Mouse (Mus musculus): Measurements from ENCODE around the gene Gm3558. TPM values are rescaled to one million over a fixed set of nuclear protein-coding genes. Genes with fewer than 3 reads are reported as not detected.
"Not testable (repeated sequence)": the region's sequence is repeated elsewhere in the genome, so short reads cannot be mapped to it uniquely, and the experiment has no call there.

Gm3558 gene
- polyA plus RNA-seq (2012; rRNA removed) (0.60 and 0.78 TPM in 2 replicates), polyA plus RNA-seq (2014; fragmentation: Nextera tagmentation; extraction: Ambion mirVana) (0.41 and 0.96 TPM in 2 replicates)

DNA sequence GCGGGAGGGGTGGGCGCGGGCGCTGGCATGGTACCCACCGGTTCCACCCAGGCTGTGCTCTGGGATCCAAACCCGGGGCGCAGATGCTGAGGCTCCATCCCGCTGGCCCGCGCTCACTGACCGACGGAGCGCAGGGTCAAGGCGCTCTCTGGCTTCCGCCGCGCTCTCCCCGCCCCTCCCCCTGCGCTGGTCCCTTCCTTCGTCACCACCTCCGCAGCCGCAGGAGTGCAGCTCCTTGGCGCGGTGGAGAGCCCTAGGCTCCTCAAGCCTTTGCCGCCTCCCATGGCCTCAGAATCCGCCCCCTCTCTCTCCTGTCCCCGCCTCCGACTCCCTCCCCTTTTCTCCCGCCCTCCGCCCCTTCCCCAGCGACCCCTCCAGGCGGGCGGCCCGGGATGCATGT lies at the start of gene Gm3558:
Gm3558 (minus strand) TSS at position 185 of the 400 bp plus-strand sequence.
- H3K27me3 ChIP-seq (ENCODE audit: control insufficient read depth, insufficient read depth, low read length); H3K4me1 ChIP-seq (ENCODE audit: control insufficient read depth, insufficient read depth, low read length); H3K9me3 ChIP-seq (ENCODE audit: control insufficient read depth, low read length); ATAC-seq (ENCODE audit: low FRiP score, low read depth); DNase-seq (ENCODE audit: low spot score); H3K9ac ChIP-seq (ENCODE audit: low read depth, low read length, severe bottlenecking); H3K36me3 ChIP-seq (ENCODE audit: control insufficient read depth, insufficient read depth, low read length); H3K27ac ChIP-seq (replicated peaks; ENCODE audit: low read depth, low read length): not testable (repeated sequence)
- Histone ChIP-seq H3K4me2 (replicated peaks; ENCODE audit: low read depth, low read length, severe bottlenecking) (peak within 1 kb of the TSS; percentile 53), H3K4me3 (replicated peaks; ENCODE audit: low read length) (peak within 1 kb of the TSS; percentile 28)
- no CpG with 5 or more reads among the region's 34 CpGs for WGBS

DNA sequence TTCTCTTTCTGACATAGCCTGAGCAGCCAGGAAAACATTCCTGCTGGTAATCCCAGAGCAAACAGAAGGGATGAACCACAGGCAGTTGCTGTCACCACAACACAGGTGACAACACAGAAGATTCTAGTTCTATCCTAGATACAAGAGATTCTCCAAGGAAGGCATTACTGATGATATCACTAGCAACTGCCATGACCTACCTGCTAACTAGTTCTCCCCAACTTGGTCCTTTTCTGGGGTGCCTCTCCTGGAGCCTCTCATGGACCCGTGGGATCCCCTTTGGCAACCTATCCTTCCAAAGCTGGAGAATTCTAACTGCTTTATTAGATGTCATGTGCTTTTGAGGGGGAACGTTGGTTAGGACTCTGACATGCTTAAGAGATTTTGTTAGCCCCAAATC lies 27.1 kb upstream of the Gm3558 start, which contains the start of gene Gm10338:
Gm10338 (minus strand) TSS at position 101 of the 400 bp plus-strand sequence.
- H3K4me3 ChIP-seq (replicated peaks; ENCODE audit: low read length); H3K36me3 ChIP-seq (ENCODE audit: control insufficient read depth, insufficient read depth, low read length); H3K9ac ChIP-seq (ENCODE audit: low read depth, low read length, severe bottlenecking); H3K4me1 ChIP-seq (ENCODE audit: control insufficient read depth, insufficient read depth, low read length); H3K27me3 ChIP-seq (ENCODE audit: control insufficient read depth, insufficient read depth, low read length); H3K4me2 ChIP-seq (replicated peaks; ENCODE audit: low read depth, low read length, severe bottlenecking); H3K27ac ChIP-seq (replicated peaks; ENCODE audit: low read depth, low read length); H3K9me3 ChIP-seq (ENCODE audit: control insufficient read depth, low read length); DNase-seq (ENCODE audit: low spot score); ATAC-seq (ENCODE audit: low FRiP score, low read depth): not testable (repeated sequence)
- WGBS, result no CpG with 5 or more reads among the region's 2 CpGs

DNA sequence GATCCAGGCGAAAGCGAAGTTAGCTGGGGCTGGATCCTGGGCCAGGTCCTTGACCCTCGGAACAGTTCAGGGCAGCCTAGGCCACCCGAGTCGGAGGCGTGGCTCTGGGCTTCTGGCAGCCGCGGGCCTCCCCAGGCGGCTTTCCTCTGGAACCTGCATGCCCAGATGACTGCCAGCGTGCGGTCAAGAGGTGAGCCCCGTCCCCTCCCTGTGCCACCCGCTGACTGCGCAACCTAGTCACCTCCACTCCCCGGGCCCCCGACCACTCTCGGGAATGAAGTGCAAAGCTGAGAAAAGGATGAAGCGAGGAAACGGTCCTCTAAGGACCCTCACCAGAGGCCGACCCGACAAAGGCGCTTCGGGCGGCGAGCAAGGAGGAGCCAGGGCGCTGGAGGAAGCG lies 476 bp downstream of the Gm3558 start:
- not testable (repeated sequence) for ATAC-seq (ENCODE audit: low FRiP score, low read depth)

DNA sequence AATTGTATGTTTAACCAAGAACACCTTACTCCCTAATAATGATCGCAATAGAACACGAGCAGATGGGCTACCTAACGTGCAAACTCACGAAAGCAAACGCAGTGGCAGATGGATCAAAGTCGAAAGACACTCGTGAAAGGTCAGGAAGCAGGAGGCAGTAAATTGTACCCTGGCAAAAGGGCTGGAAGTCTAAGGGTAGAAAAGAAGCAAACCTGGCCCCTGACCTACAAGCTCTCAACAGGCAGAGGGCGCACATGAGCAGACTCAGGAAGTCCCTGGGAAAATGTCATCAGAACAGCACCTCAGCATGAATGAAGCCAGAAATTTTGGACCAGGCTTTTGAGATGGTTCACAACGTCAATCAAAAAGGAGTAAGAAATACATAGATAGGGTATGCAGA lies 1.1 kb downstream of the Gm3558 start:
- WGBS, result 0% methylated on average over 5 of the region's 9 CpGs
- not testable (repeated sequence) for DNase-seq (ENCODE audit: low spot score); H3K4me1 ChIP-seq (ENCODE audit: control insufficient read depth, insufficient read depth, low read length); H3K9ac ChIP-seq (ENCODE audit: low read depth, low read length, severe bottlenecking); H3K27me3 ChIP-seq (ENCODE audit: control insufficient read depth, insufficient read depth, low read length); H3K36me3 ChIP-seq (ENCODE audit: control insufficient read depth, insufficient read depth, low read length); H3K27ac ChIP-seq (replicated peaks; ENCODE audit: low read depth, low read length); H3K9me3 ChIP-seq (ENCODE audit: control insufficient read depth, low read length); H3K4me3 ChIP-seq (replicated peaks; ENCODE audit: low read length); ATAC-seq (ENCODE audit: low FRiP score, low read depth); H3K4me2 ChIP-seq (replicated peaks; ENCODE audit: low read depth, low read length, severe bottlenecking)

More for the DNA sequence above, 476 bp downstream of the Gm3558 start:
- not testable (repeated sequence) for H3K9me3 ChIP-seq (ENCODE audit: control insufficient read depth, low read length); H3K27ac ChIP-seq (replicated peaks; ENCODE audit: low read depth, low read length); H3K4me1 ChIP-seq (ENCODE audit: control insufficient read depth, insufficient read depth, low read length); H3K9ac ChIP-seq (ENCODE audit: low read depth, low read length, severe bottlenecking); H3K36me3 ChIP-seq (ENCODE audit: control insufficient read depth, insufficient read depth, low read length); DNase-seq (ENCODE audit: low spot score); H3K27me3 ChIP-seq (ENCODE audit: control insufficient read depth, insufficient read depth, low read length)
- 1% methylated on average over 15 of the region's 27 CpGs for WGBS
- peak overlapping the region; percentile 28 for H3K4me3 ChIP-seq (replicated peaks; ENCODE audit: low read length)
- H3K4me2 ChIP-seq (replicated peaks; ENCODE audit: low read depth, low read length, severe bottlenecking), result peak overlapping the region; percentile 53

Other genes with a start within 250 kb of the Gm3558 start
- not detected in 2 replicates for gene Gm5797, start 236.2 kb downstream of the Gm3558 start, polyA plus RNA-seq (2012; rRNA removed)
- gene Gm5797, start 236.2 kb downstream of the Gm3558 start, polyA plus RNA-seq (2014; fragmentation: Nextera tagmentation; extraction: Ambion mirVana), result not detected in 2 replicates
- not detected in 2 replicates for gene Gm8374, start 203.4 kb downstream of the Gm3558 start, polyA plus RNA-seq (2012; rRNA removed)
- not detected in 2 replicates for gene Gm8374, start 203.4 kb downstream of the Gm3558 start, polyA plus RNA-seq (2014; fragmentation: Nextera tagmentation; extraction: Ambion mirVana)
- not detected in 2 replicates for gene Gm3755, start 117.6 kb downstream of the Gm3558 start, polyA plus RNA-seq (2012; rRNA removed)
- not detected in 2 replicates for gene Gm3755, start 117.6 kb downstream of the Gm3558 start, polyA plus RNA-seq (2014; fragmentation: Nextera tagmentation; extraction: Ambion mirVana)
- gene Gm3752, start 84.8 kb downstream of the Gm3558 start, polyA plus RNA-seq (2012; rRNA removed), result 0.86 and 1.4 TPM in 2 replicates
- gene Gm3752, start 84.8 kb downstream of the Gm3558 start, polyA plus RNA-seq (2014; fragmentation: Nextera tagmentation; extraction: Ambion mirVana), result 0.21 and 0.94 TPM in 2 replicates
- not detected in 2 replicates for gene Gm10338, start 27.0 kb upstream of the Gm3558 start, polyA plus RNA-seq (2012; rRNA removed)
- not detected in 2 replicates for gene Gm10338, start 27.0 kb upstream of the Gm3558 start, polyA plus RNA-seq (2014; fragmentation: Nextera tagmentation; extraction: Ambion mirVana)
- gene Gm10128, start 75.4 kb upstream of the Gm3558 start, polyA plus RNA-seq (2012; rRNA removed), result not detected in 2 replicates
- gene Gm10128, start 75.4 kb upstream of the Gm3558 start, polyA plus RNA-seq (2014; fragmentation: Nextera tagmentation; extraction: Ambion mirVana), result not detected in 2 replicates
- not detected in 2 replicates for gene Gm26661, start 223.0 kb upstream of the Gm3558 start, polyA plus RNA-seq (2012; rRNA removed)
- not detected in 2 replicates for gene Gm26661, start 223.0 kb upstream of the Gm3558 start, polyA plus RNA-seq (2014; fragmentation: Nextera tagmentation; extraction: Ambion mirVana)
- gene Flnb, start 249.4 kb upstream of the Gm3558 start, polyA plus RNA-seq (2012; rRNA removed), result 58.7 and 65.2 TPM in 2 replicates
- gene Flnb, start 249.4 kb upstream of the Gm3558 start, polyA plus RNA-seq (2014; fragmentation: Nextera tagmentation; extraction: Ambion mirVana), result 39.4 and 46.5 TPM in 2 replicates

Data from limb, embryonic 14.5 days (tissue).